Mouse (Mus musculus): Measurements from ENCODE around the gene Tnfrsf9. TPM values are rescaled to one million over a fixed set of nuclear protein-coding genes. Genes with fewer than 3 reads are reported as not detected.

Tnfrsf9 gene
- polyA plus RNA-seq, 1 experiment from 2014 or later: 0.18 TPM

GRCm38 (mm10) chr4:150915181-150915906, 982 bp downstream of the Tnfrsf9 start:
- no peak for ATAC-seq (ENCODE audit: low FRiP score)
- Histone ChIP-seq H3K27ac (ENCODE audit: low read depth, low read length) (no peak overlapping the region), H3K9ac (ENCODE audit: low read length) (peak overlapping the region; percentile 80), H3K4me1 (ENCODE audit: control insufficient read depth, insufficient read depth, low read length) (peaks cover 9% of the 10 kb centered on the region), H3K4me2 (peak overlapping the region; percentile 71), H3K4me3 (ENCODE audit: low read depth, low read length) (peak overlapping the region; percentile 51; the same call in 1 of the 2 replicates), H3K36me3 (ENCODE audit: control insufficient read depth, insufficient read depth, low read length) (no peaks in the 10 kb centered on the region), H3K9me3 (ENCODE audit: control insufficient read depth, low read length) (no peaks in the 10 kb centered on the region), H3K27me3 (ENCODE audit: control insufficient read depth, insufficient read depth, low read length) (no peaks in the 10 kb centered on the region)
- DNase-seq (ENCODE audit: low spot score, missing footprints): no peak
- 67% methylated on average over 10 of the region's 10 CpGs for WGBS

GRCm38 (mm10) chr4:150917336-150918027, 3.1 kb downstream of the Tnfrsf9 start:
- Histone ChIP-seq H3K27me3 (ENCODE audit: control insufficient read depth, insufficient read depth, low read length) (no peaks in the 10 kb centered on the region), H3K9me3 (ENCODE audit: control insufficient read depth, low read length) (no peaks in the 10 kb centered on the region), H3K36me3 (ENCODE audit: control insufficient read depth, insufficient read depth, low read length) (no peaks in the 10 kb centered on the region), H3K4me1 (ENCODE audit: control insufficient read depth, insufficient read depth, low read length) (peaks cover 9% of the 10 kb centered on the region), H3K4me3 (ENCODE audit: low read depth, low read length) (no peak overlapping the region), H3K9ac (ENCODE audit: low read length) (no peak overlapping the region), H3K27ac (ENCODE audit: low read depth, low read length) (no peak overlapping the region), H3K4me2 (no peak overlapping the region)
- no peak for ATAC-seq (ENCODE audit: low FRiP score)
- DNase-seq (ENCODE audit: low spot score, missing footprints): no peak
- WGBS: 66% methylated on average over 8 of the region's 8 CpGs

GRCm38 (mm10) chr4:150921206-150921605, 6.8 kb downstream of the Tnfrsf9 start:
- Histone ChIP-seq H3K27ac (ENCODE audit: low read depth, low read length) (no peak overlapping the region), H3K9me3 (ENCODE audit: control insufficient read depth, low read length) (no peaks in the 10 kb centered on the region), H3K27me3 (ENCODE audit: control insufficient read depth, insufficient read depth, low read length) (no peaks in the 10 kb centered on the region), H3K4me3 (ENCODE audit: low read depth, low read length) (no peak overlapping the region), H3K4me2 (no peak overlapping the region), H3K36me3 (ENCODE audit: control insufficient read depth, insufficient read depth, low read length) (no peaks in the 10 kb centered on the region), H3K9ac (ENCODE audit: low read length) (no peak overlapping the region), H3K4me1 (ENCODE audit: control insufficient read depth, insufficient read depth, low read length) (no peaks in the 10 kb centered on the region)
- 86% methylated on average over 8 of the region's 8 CpGs for WGBS
- no peak for ATAC-seq (ENCODE audit: low FRiP score)
- no peak for DNase-seq (ENCODE audit: low spot score, missing footprints)

- Histone ChIP-seq H3K27ac (ENCODE audit: low read depth, low read length) (no peak overlapping the region), H3K27me3 (ENCODE audit: control insufficient read depth, insufficient read depth, low read length) (no peaks in the 10 kb centered on the region), H3K4me2 (no peak overlapping the region), H3K9me3 (ENCODE audit: control insufficient read depth, low read length) (no peaks in the 10 kb centered on the region), H3K9ac (ENCODE audit: low read length) (no peak overlapping the region), H3K36me3 (ENCODE audit: control insufficient read depth, insufficient read depth, low read length) (no peaks in the 10 kb centered on the region), H3K4me3 (ENCODE audit: low read depth, low read length) (no peak overlapping the region), H3K4me1 (ENCODE audit: control insufficient read depth, insufficient read depth, low read length) (no peaks in the 10 kb centered on the region)
- no peak for ATAC-seq (ENCODE audit: low FRiP score)
- WGBS: 86% methylated on average over 13 of the region's 13 CpGs
- no peak for DNase-seq (ENCODE audit: low spot score, missing footprints)
Measured at GRCm38 (mm10) chr4:150924308-150924707, 9.9 kb downstream of the Tnfrsf9 start.

GRCm38 (mm10) chr4:150924936-150925335, 10.6 kb downstream of the Tnfrsf9 start:
- Histone ChIP-seq H3K4me1 (ENCODE audit: control insufficient read depth, insufficient read depth, low read length) (no peaks in the 10 kb centered on the region), H3K9ac (ENCODE audit: low read length) (no peak overlapping the region), H3K27ac (ENCODE audit: low read depth, low read length) (no peak overlapping the region), H3K9me3 (ENCODE audit: control insufficient read depth, low read length) (no peaks in the 10 kb centered on the region), H3K4me3 (ENCODE audit: low read depth, low read length) (no peak overlapping the region), H3K36me3 (ENCODE audit: control insufficient read depth, insufficient read depth, low read length) (no peaks in the 10 kb centered on the region), H3K4me2 (no peak overlapping the region), H3K27me3 (ENCODE audit: control insufficient read depth, insufficient read depth, low read length) (no peaks in the 10 kb centered on the region)
- no peak for DNase-seq (ENCODE audit: low spot score, missing footprints)
- ATAC-seq (ENCODE audit: low FRiP score): no peak
- WGBS: 85% methylated on average over 6 of the region's 6 CpGs

GRCm38 (mm10) chr4:150925923-150926322, 11.6 kb downstream of the Tnfrsf9 start:
- no peak overlapping the region for H3K4me2 ChIP-seq

GRCm38 (mm10) chr4:150926924-150927705, 12.8 kb downstream of the Tnfrsf9 start:
- H3K27me3 ChIP-seq (ENCODE audit: control insufficient read depth, insufficient read depth, low read length): no peaks in the 10 kb centered on the region
- DNase-seq (ENCODE audit: low spot score, missing footprints): no peak
- H3K4me1 ChIP-seq (ENCODE audit: control insufficient read depth, insufficient read depth, low read length): no peaks in the 10 kb centered on the region
- no peak overlapping the region for H3K27ac ChIP-seq (ENCODE audit: low read depth, low read length)
- no peaks in the 10 kb centered on the region for H3K36me3 ChIP-seq (ENCODE audit: control insufficient read depth, insufficient read depth, low read length)
- 51% methylated on average over 13 of the region's 14 CpGs for WGBS
- no peak overlapping the region for H3K4me2 ChIP-seq
- H3K9ac ChIP-seq (ENCODE audit: low read length): no peak overlapping the region
- H3K9me3 ChIP-seq (ENCODE audit: control insufficient read depth, low read length): no peaks in the 10 kb centered on the region
- H3K4me3 ChIP-seq (ENCODE audit: low read depth, low read length): no peak overlapping the region
- no peak for ATAC-seq (ENCODE audit: low FRiP score)

More at GRCm38 (mm10) chr4:150925923-150926322, 11.6 kb downstream of the Tnfrsf9 start:
- ATAC-seq (ENCODE audit: low FRiP score) (no peak), DNase-seq (ENCODE audit: low spot score, missing footprints) (no peak)
- Histone ChIP-seq H3K27ac (ENCODE audit: low read depth, low read length) (no peak overlapping the region), H3K4me1 (ENCODE audit: control insufficient read depth, insufficient read depth, low read length) (no peaks in the 10 kb centered on the region), H3K27me3 (ENCODE audit: control insufficient read depth, insufficient read depth, low read length) (no peaks in the 10 kb centered on the region), H3K9me3 (ENCODE audit: control insufficient read depth, low read length) (no peaks in the 10 kb centered on the region), H3K9ac (ENCODE audit: low read length) (no peak overlapping the region), H3K36me3 (ENCODE audit: control insufficient read depth, insufficient read depth, low read length) (no peaks in the 10 kb centered on the region), H3K4me3 (ENCODE audit: low read depth, low read length) (no peak overlapping the region)
- WGBS: 55% methylated on average over 5 of the region's 5 CpGs

- no peaks in the 10 kb centered on the region for H3K4me1 ChIP-seq (ENCODE audit: control insufficient read depth, insufficient read depth, low read length)
- no peak overlapping the region for H3K4me2 ChIP-seq
- no peaks in the 10 kb centered on the region for H3K9me3 ChIP-seq (ENCODE audit: control insufficient read depth, low read length)
- DNase-seq (ENCODE audit: low spot score, missing footprints) (no peak), ATAC-seq (ENCODE audit: low FRiP score) (no peak)
- H3K27ac ChIP-seq (ENCODE audit: low read depth, low read length): no peak overlapping the region
- H3K27me3 ChIP-seq (ENCODE audit: control insufficient read depth, insufficient read depth, low read length): no peaks in the 10 kb centered on the region
- no peak overlapping the region for H3K4me3 ChIP-seq (ENCODE audit: low read depth, low read length)
- H3K36me3 ChIP-seq (ENCODE audit: control insufficient read depth, insufficient read depth, low read length): no peaks in the 10 kb centered on the region
- H3K9ac ChIP-seq (ENCODE audit: low read length): no peak overlapping the region
- WGBS: 77% methylated on average over 10 of the region's 10 CpGs
Measured at GRCm38 (mm10) chr4:150927789-150928188, 13.4 kb downstream of the Tnfrsf9 start.

GRCm38 (mm10) chr4:150933503-150933902, 19.1 kb downstream of the Tnfrsf9 start:
- Histone ChIP-seq H3K4me1 (ENCODE audit: control insufficient read depth, insufficient read depth, low read length) (no peaks in the 10 kb centered on the region), H3K9ac (ENCODE audit: low read length) (no peak overlapping the region), H3K36me3 (ENCODE audit: control insufficient read depth, insufficient read depth, low read length) (no peaks in the 10 kb centered on the region), H3K4me2 (no peak overlapping the region), H3K9me3 (ENCODE audit: control insufficient read depth, low read length) (no peaks in the 10 kb centered on the region), H3K27ac (ENCODE audit: low read depth, low read length) (no peak overlapping the region), H3K4me3 (ENCODE audit: low read depth, low read length) (no peak overlapping the region), H3K27me3 (ENCODE audit: control insufficient read depth, insufficient read depth, low read length) (no peaks in the 10 kb centered on the region)
- WGBS: 64% methylated on average over 1 of the region's 1 CpGs
- ATAC-seq (ENCODE audit: low FRiP score) (no peak), DNase-seq (ENCODE audit: low spot score, missing footprints) (no peak)

Data from midbrain, embryonic 11.5 days (tissue).